Mouse (Mus musculus): ENCODE data around the gene Stat3. TPM values are rescaled to one million over a fixed set of nuclear protein-coding genes. Genes with fewer than 3 reads are reported as not detected.
A peak's percentile ranks its signal among the peaks of the same experiment; 100 is the strongest.

Gene Stat3
- polyA plus RNA-seq, 1 experiment from 2014 or later: 42.9 TPM

- H3K9me3 ChIP-seq (ENCODE audit: control insufficient read depth, low read length): no peaks in the 10 kb centered on the region
- peak overlapping the region; percentile 72 for H3K4me2 ChIP-seq (ENCODE audit: low read length)
- peak overlapping the region; percentile 66 for H3K4me3 ChIP-seq (ENCODE audit: low read depth, low read length)
- peak overlapping the region; percentile 66 for H3K9ac ChIP-seq (ENCODE audit: low read length)
- DNase-seq (ENCODE audit: low spot score): no peak
- H3K4me1 ChIP-seq (replicated peaks; ENCODE audit: control insufficient read depth, insufficient read depth, low read length): peaks cover 14% of the 10 kb centered on the region
- peaks cover 14% of the 10 kb centered on the region for H3K27me3 ChIP-seq (replicated peaks; ENCODE audit: control insufficient read depth, insufficient read depth, low read length)
- 75% methylated on average over 5 of the region's 5 CpGs for WGBS
- H3K36me3 ChIP-seq (ENCODE audit: control insufficient read depth, insufficient read depth, low read length): no peaks in the 10 kb centered on the region
- H3K27ac ChIP-seq (ENCODE audit: low read depth): 0 out of 2 replicates have a peak overlapping the region, but pooled peaks have one; percentile 86
- ATAC-seq (replicated peaks; ENCODE audit: low FRiP score, low TSS enrichment, low read depth): no peak
Measured at GRCm38 (mm10) chr11:100968501-100968900, 29.2 kb upstream of the Stat3 start.

GRCm38 (mm10) chr11:100967881-100968420 is 28.6 kb upstream of the Stat3 start:
- no peak overlapping the region for H3K27ac ChIP-seq (ENCODE audit: low read depth)
- 84% methylated on average over 5 of the region's 5 CpGs for WGBS
- no peak for ATAC-seq (replicated peaks; ENCODE audit: low FRiP score, low TSS enrichment, low read depth)

GRCm38 (mm10) chr11:100967376-100967775 is 28.0 kb upstream of the Stat3 start:
- no peak overlapping the region for H3K27ac ChIP-seq (ENCODE audit: low read depth)
- H3K4me3 ChIP-seq (ENCODE audit: low read depth, low read length): 0 out of 2 replicates have a peak overlapping the region, but pooled peaks have one; percentile 3

More at GRCm38 (mm10) chr11:100967881-100968420, 28.6 kb upstream of the Stat3 start:
- Histone ChIP-seq H3K4me1 (replicated peaks; ENCODE audit: control insufficient read depth, insufficient read depth, low read length) (peaks cover 14% of the 10 kb centered on the region), H3K36me3 (ENCODE audit: control insufficient read depth, insufficient read depth, low read length) (no peaks in the 10 kb centered on the region), H3K9me3 (ENCODE audit: control insufficient read depth, low read length) (no peaks in the 10 kb centered on the region), H3K4me2 (ENCODE audit: low read length) (peak overlapping the region; percentile 72), H3K27me3 (replicated peaks; ENCODE audit: control insufficient read depth, insufficient read depth, low read length) (peaks cover 14% of the 10 kb centered on the region), H3K9ac (ENCODE audit: low read length) (0 out of 2 replicates have a peak overlapping the region, but pooled peaks have one; percentile 11), H3K4me3 (ENCODE audit: low read depth, low read length) (peak overlapping the region; percentile 66)
- DNase-seq (ENCODE audit: low spot score): no peak

GRCm38 (mm10) chr11:100965760-100966159 is 26.4 kb upstream of the Stat3 start:
- Histone ChIP-seq H3K27ac (ENCODE audit: low read depth) (no peak overlapping the region), H3K36me3 (ENCODE audit: control insufficient read depth, insufficient read depth, low read length) (no peaks in the 10 kb centered on the region), H3K4me2 (ENCODE audit: low read length) (no peak overlapping the region), H3K4me1 (replicated peaks; ENCODE audit: control insufficient read depth, insufficient read depth, low read length) (peaks cover 8% of the 10 kb centered on the region), H3K9ac (ENCODE audit: low read length) (no peak overlapping the region), H3K27me3 (replicated peaks; ENCODE audit: control insufficient read depth, insufficient read depth, low read length) (0 out of 2 replicates have a peak, but pooled peaks cover under 1% of the 10 kb centered on the region), H3K9me3 (ENCODE audit: control insufficient read depth, low read length) (no peaks in the 10 kb centered on the region), H3K4me3 (ENCODE audit: low read depth, low read length) (no peak overlapping the region)
- DNase-seq (ENCODE audit: low spot score) (no peak), ATAC-seq (replicated peaks; ENCODE audit: low FRiP score, low TSS enrichment, low read depth) (no peak)
- WGBS: 73% methylated on average over 6 of the region's 6 CpGs

More at GRCm38 (mm10) chr11:100967376-100967775, 28.0 kb upstream of the Stat3 start:
- ATAC-seq (replicated peaks; ENCODE audit: low FRiP score, low TSS enrichment, low read depth): no peak
- Histone ChIP-seq H3K4me2 (ENCODE audit: low read length) (peak overlapping the region; percentile 72), H3K36me3 (ENCODE audit: control insufficient read depth, insufficient read depth, low read length) (no peaks in the 10 kb centered on the region), H3K9ac (ENCODE audit: low read length) (no peak overlapping the region), H3K4me1 (replicated peaks; ENCODE audit: control insufficient read depth, insufficient read depth, low read length) (peaks cover 14% of the 10 kb centered on the region), H3K9me3 (ENCODE audit: control insufficient read depth, low read length) (no peaks in the 10 kb centered on the region), H3K27me3 (replicated peaks; ENCODE audit: control insufficient read depth, insufficient read depth, low read length) (peaks cover 14% of the 10 kb centered on the region)
- no peak for DNase-seq (ENCODE audit: low spot score)
- 58% methylated on average over 5 of the region's 5 CpGs for WGBS

GRCm38 (mm10) chr11:100964901-100965542 is 25.7 kb upstream of the Stat3 start:
- Histone ChIP-seq H3K27me3 (replicated peaks; ENCODE audit: control insufficient read depth, insufficient read depth, low read length) (no peaks in the 10 kb centered on the region), H3K9me3 (ENCODE audit: control insufficient read depth, low read length) (no peaks in the 10 kb centered on the region), H3K4me1 (replicated peaks; ENCODE audit: control insufficient read depth, insufficient read depth, low read length) (peaks cover 13% of the 10 kb centered on the region; the same call in 1 of the 2 replicates), H3K9ac (ENCODE audit: low read length) (no peak overlapping the region), H3K4me2 (ENCODE audit: low read length) (no peak overlapping the region), H3K36me3 (ENCODE audit: control insufficient read depth, insufficient read depth, low read length) (no peaks in the 10 kb centered on the region), H3K4me3 (ENCODE audit: low read depth, low read length) (no peak overlapping the region), H3K27ac (ENCODE audit: low read depth) (no peak overlapping the region)
- ATAC-seq (replicated peaks; ENCODE audit: low FRiP score, low TSS enrichment, low read depth) (no peak), DNase-seq (ENCODE audit: low spot score) (no peak)
- WGBS: 87% methylated on average over 6 of the region's 6 CpGs

GRCm38 (mm10) chr11:100964180-100964579 is 24.8 kb upstream of the Stat3 start:
- peaks cover 3% of the 10 kb centered on the region for H3K27me3 ChIP-seq (replicated peaks; ENCODE audit: control insufficient read depth, insufficient read depth, low read length)
- WGBS: 88% methylated on average over 7 of the region's 7 CpGs
- no peak overlapping the region for H3K4me3 ChIP-seq (ENCODE audit: low read depth, low read length)
- DNase-seq (ENCODE audit: low spot score): no peak
- no peaks in the 10 kb centered on the region for H3K36me3 ChIP-seq (ENCODE audit: control insufficient read depth, insufficient read depth, low read length)
- no peak overlapping the region for H3K4me2 ChIP-seq (ENCODE audit: low read length)
- no peaks in the 10 kb centered on the region for H3K9me3 ChIP-seq (ENCODE audit: control insufficient read depth, low read length)
- no peak overlapping the region for H3K9ac ChIP-seq (ENCODE audit: low read length)
- ATAC-seq (replicated peaks; ENCODE audit: low FRiP score, low TSS enrichment, low read depth): no peak
- H3K27ac ChIP-seq (ENCODE audit: low read depth): no peak overlapping the region
- peaks cover 17% of the 10 kb centered on the region for H3K4me1 ChIP-seq (replicated peaks; ENCODE audit: control insufficient read depth, insufficient read depth, low read length)

GRCm38 (mm10) chr11:100963647-100964046 is 24.3 kb upstream of the Stat3 start:
- DNase-seq (ENCODE audit: low spot score): no peak
- Histone ChIP-seq H3K36me3 (ENCODE audit: control insufficient read depth, insufficient read depth, low read length) (peaks cover 3% of the 10 kb centered on the region), H3K4me1 (replicated peaks; ENCODE audit: control insufficient read depth, insufficient read depth, low read length) (peaks cover 21% of the 10 kb centered on the region), H3K4me2 (ENCODE audit: low read length) (no peak overlapping the region), H3K4me3 (ENCODE audit: low read depth, low read length) (no peak overlapping the region), H3K9me3 (ENCODE audit: control insufficient read depth, low read length) (no peaks in the 10 kb centered on the region), H3K27me3 (replicated peaks; ENCODE audit: control insufficient read depth, insufficient read depth, low read length) (peaks cover 8% of the 10 kb centered on the region), H3K9ac (ENCODE audit: low read length) (no peak overlapping the region), H3K27ac (ENCODE audit: low read depth) (0 out of 2 replicates have a peak overlapping the region, but pooled peaks have one; percentile 23)
- WGBS: 67% methylated on average over 9 of the region's 9 CpGs
- ATAC-seq (replicated peaks; ENCODE audit: low FRiP score, low TSS enrichment, low read depth): no peak

GRCm38 (mm10) chr11:100962371-100962911 is 23.1 kb upstream of the Stat3 start:
- no peak overlapping the region for H3K9ac ChIP-seq (ENCODE audit: low read length)
- no peak overlapping the region for H3K4me3 ChIP-seq (ENCODE audit: low read depth, low read length)
- DNase-seq (ENCODE audit: low spot score): no peak
- peak overlapping the region; percentile 23; the same call in 1 of the 2 replicates for H3K27ac ChIP-seq (ENCODE audit: low read depth)
- H3K9me3 ChIP-seq (ENCODE audit: control insufficient read depth, low read length): no peaks in the 10 kb centered on the region
- ATAC-seq (replicated peaks; ENCODE audit: low FRiP score, low TSS enrichment, low read depth): no peak
- no peak overlapping the region for H3K4me2 ChIP-seq (ENCODE audit: low read length)
- H3K4me1 ChIP-seq (replicated peaks; ENCODE audit: control insufficient read depth, insufficient read depth, low read length): peaks cover 14% of the 10 kb centered on the region
- peaks cover 13% of the 10 kb centered on the region for H3K36me3 ChIP-seq (ENCODE audit: control insufficient read depth, insufficient read depth, low read length)
- 60% methylated on average over 9 of the region's 9 CpGs for WGBS
- H3K27me3 ChIP-seq (replicated peaks; ENCODE audit: control insufficient read depth, insufficient read depth, low read length): peaks cover 17% of the 10 kb centered on the region
